Mouse (Mus musculus) stomach, embryonic 15.5 days (tissue): ENCODE measurements around the gene Trim33. TPM values are rescaled to one million over a fixed set of nuclear protein-coding genes. Genes with fewer than 3 reads are reported as not detected.

Experiments
- ATAC-seq: fragments of 200-750 bp; cut with Nextera tagmentation; 2 replicates; pipeline ENCODE4 v1.8.0; 2017; ENCODE audit warnings: low read depth, moderate number of reproducible peaks, moderate TSS enrichment; ENCODE audit not compliant: insufficient read depth, low FRiP score
- H3K27ac ChIP-seq: fragments of 300-500 bp; sonication (generic); 2 replicates; pipeline ENCODE4 v1.5.1; 2015; ENCODE audit warnings: mild to moderate bottlenecking, inconsistent platforms
- H3K27me3 ChIP-seq: fragments of 300-500 bp; sonication (generic); replicated peaks from 2 replicates; pipeline ENCODE4 v1.6.1; 2015; ENCODE audit warnings: inconsistent platforms
- H3K36me3 ChIP-seq: fragments of 300-500 bp; sonication (generic); 2 replicates; pipeline ENCODE4 v1.6.1; 2015; ENCODE audit warnings: inconsistent platforms
- H3K4me1 ChIP-seq: fragments of 300-500 bp; sonication (generic); 2 replicates; pipeline ENCODE4 v1.6.1; 2015; ENCODE audit warnings: inconsistent platforms
- H3K4me2 ChIP-seq: fragments of 300-500 bp; sonication (generic); 2 replicates; pipeline ENCODE4 v1.6.1; 2015; ENCODE audit warnings: mild to moderate bottlenecking, inconsistent platforms
- H3K4me3 ChIP-seq: fragments of 300-500 bp; sonication (generic); replicated peaks from 2 replicates; pipeline ENCODE4 v1.5.1; 2015; ENCODE audit warnings: inconsistent platforms
- H3K9ac ChIP-seq: fragments of 300-500 bp; sonication (generic); 2 replicates; pipeline ENCODE4 v1.6.1; 2015; ENCODE audit warnings: inconsistent platforms
- H3K9me3 ChIP-seq: fragments of 300-500 bp; sonication (generic); 2 replicates; pipeline ENCODE4 v1.6.1; 2016; ENCODE audit warnings: inconsistent platforms
- WGBS: fragments of 180-500 bp; shearing (Covaris S2); methylation state at CpG from one replicate; pipeline ENCODE4 v1.1.7; 2015; 5-methylcytosine and 5-hydroxymethylcytosine counted together
- polyA plus RNA-seq: library from polyadenylated mRNA; unstranded; fragments of >200 nt; fragmentation: Nextera tagmentation; extraction: Ambion mirVana; gene quantifications from 2 replicates; pipeline ENCODE4 v1.2.1, GENCODE M21; 2015

The Trim33 gene
- polyA plus RNA-seq, 1 experiment from 2014 or later = 18.8 TPM

GRCm38 (mm10) chr3:103367176-103367970 lies 88.3 kb downstream of the Trim33 start:
- no peaks in the 10 kb centered on the region for H3K36me3 ChIP-seq
- no peak overlapping the region for H3K4me2 ChIP-seq
- H3K27me3 ChIP-seq = no peaks in the 10 kb centered on the region
- no peaks in the 10 kb centered on the region for H3K4me1 ChIP-seq
- no peaks in the 10 kb centered on the region for H3K9me3 ChIP-seq
- WGBS = 71% methylated on average over 11 of the region's 11 CpGs
- H3K27ac ChIP-seq = no peak overlapping the region
- no peak overlapping the region for H3K4me3 ChIP-seq
- H3K9ac ChIP-seq = no peak overlapping the region
- ATAC-seq = no peak

GRCm38 (mm10) chr3:103368731-103369130 lies 89.6 kb downstream of the Trim33 start:
- Histone ChIP-seq H3K4me3 (no peak overlapping the region), H3K4me2 (no peak overlapping the region), H3K9ac (no peak overlapping the region), H3K9me3 (no peaks in the 10 kb centered on the region), H3K27me3 (no peaks in the 10 kb centered on the region), H3K36me3 (no peaks in the 10 kb centered on the region), H3K27ac (no peak overlapping the region), H3K4me1 (no peaks in the 10 kb centered on the region)
- 84% methylated on average over 3 of the region's 3 CpGs for WGBS
- ATAC-seq = no peak

- Histone ChIP-seq H3K4me3 (no peak overlapping the region), H3K36me3 (no peaks in the 10 kb centered on the region), H3K4me2 (no peak overlapping the region), H3K9ac (no peak overlapping the region), H3K4me1 (no peaks in the 10 kb centered on the region), H3K27ac (no peak overlapping the region), H3K27me3 (no peaks in the 10 kb centered on the region), H3K9me3 (no peaks in the 10 kb centered on the region)
- ATAC-seq = no peak
- 36% methylated on average over 8 of the region's 8 CpGs for WGBS
Measured at GRCm38 (mm10) chr3:103374028-103374427, 94.9 kb downstream of the Trim33 start.

- Histone ChIP-seq H3K9ac (no peak overlapping the region), H3K27me3 (no peaks in the 10 kb centered on the region), H3K4me2 (no peak overlapping the region), H3K4me1 (no peaks in the 10 kb centered on the region), H3K4me3 (no peak overlapping the region), H3K9me3 (no peaks in the 10 kb centered on the region), H3K27ac (no peak overlapping the region), H3K36me3 (no peaks in the 10 kb centered on the region)
- ATAC-seq = no peak
- WGBS = 29% methylated on average over 14 of the region's 14 CpGs
Measured at GRCm38 (mm10) chr3:103375181-103375855, 96.2 kb downstream of the Trim33 start.

GRCm38 (mm10) chr3:103378018-103378417 lies 98.9 kb downstream of the Trim33 start:
- no peak overlapping the region for H3K27ac ChIP-seq
- H3K9ac ChIP-seq = no peak overlapping the region

GRCm38 (mm10) chr3:103379371-103379770 lies 100.3 kb downstream of the Trim33 start:
- 64% methylated on average over 3 of the region's 3 CpGs for whole genome bisulfite sequencing
- no peaks in the 10 kb centered on the region for H3K9me3 ChIP-seq
- H3K9ac ChIP-seq = no peak overlapping the region
- no peak overlapping the region for H3K27ac ChIP-seq
- ATAC-seq = no peak
- H3K27me3 ChIP-seq = no peaks in the 10 kb centered on the region
- no peaks in the 10 kb centered on the region for H3K4me1 ChIP-seq
- no peak overlapping the region for H3K4me3 ChIP-seq
- H3K4me2 ChIP-seq = no peak overlapping the region
- H3K36me3 ChIP-seq = no peaks in the 10 kb centered on the region

More at GRCm38 (mm10) chr3:103378018-103378417, 98.9 kb downstream of the Trim33 start:
- H3K4me2 ChIP-seq = no peak overlapping the region
- H3K4me1 ChIP-seq = no peaks in the 10 kb centered on the region
- ATAC-seq = peak; percentile 48; the same call in 1 of the 2 replicates
- no peaks in the 10 kb centered on the region for H3K36me3 ChIP-seq
- no peaks in the 10 kb centered on the region for H3K27me3 ChIP-seq
- no peak overlapping the region for H3K4me3 ChIP-seq
- H3K9me3 ChIP-seq = no peaks in the 10 kb centered on the region

- no peak overlapping the region for H3K9ac ChIP-seq
- H3K4me2 ChIP-seq = no peak overlapping the region
- H3K9me3 ChIP-seq = no peaks in the 10 kb centered on the region
- H3K36me3 ChIP-seq = no peaks in the 10 kb centered on the region
- 86% methylated on average over 8 of the region's 8 CpGs for WGBS
- ATAC-seq = no peak
- no peak overlapping the region for H3K27ac ChIP-seq
- H3K27me3 ChIP-seq = no peaks in the 10 kb centered on the region
- no peak overlapping the region for H3K4me3 ChIP-seq
- H3K4me1 ChIP-seq = no peaks in the 10 kb centered on the region
Measured at GRCm38 (mm10) chr3:103380814-103381213, 101.7 kb downstream of the Trim33 start.

- Histone ChIP-seq H3K9me3 (no peaks in the 10 kb centered on the region), H3K27ac (no peak overlapping the region), H3K4me1 (no peaks in the 10 kb centered on the region), H3K36me3 (no peaks in the 10 kb centered on the region), H3K9ac (no peak overlapping the region), H3K27me3 (no peaks in the 10 kb centered on the region), H3K4me2 (no peak overlapping the region), H3K4me3 (no peak overlapping the region)
- ATAC-seq = no peak
- 91% methylated on average over 6 of the region's 6 CpGs for WGBS
Measured at GRCm38 (mm10) chr3:103381441-103381840, 102.3 kb downstream of the Trim33 start.

GRCm38 (mm10) chr3:103382872-103383567 lies 103.9 kb downstream of the Trim33 start:
- H3K4me3 ChIP-seq = no peak overlapping the region
- WGBS = 17% methylated on average over 17 of the region's 17 CpGs
- H3K9me3 ChIP-seq = no peaks in the 10 kb centered on the region
- no peaks in the 10 kb centered on the region for H3K27me3 ChIP-seq
- H3K4me1 ChIP-seq = no peaks in the 10 kb centered on the region
- H3K27ac ChIP-seq = no peak overlapping the region
- ATAC-seq = peak; percentile 56; the same call in 1 of the 2 replicates
- H3K9ac ChIP-seq = no peak overlapping the region
- H3K4me2 ChIP-seq = 0 out of 2 replicates have a peak overlapping the region, but pooled peaks have one; percentile 2
- H3K36me3 ChIP-seq = no peaks in the 10 kb centered on the region

- no peaks in the 10 kb centered on the region for H3K36me3 ChIP-seq
- H3K4me3 ChIP-seq = no peak overlapping the region
- no peak overlapping the region for H3K9ac ChIP-seq
- ATAC-seq = no peak
- H3K9me3 ChIP-seq = no peaks in the 10 kb centered on the region
- no peaks in the 10 kb centered on the region for H3K4me1 ChIP-seq
- H3K27me3 ChIP-seq = no peaks in the 10 kb centered on the region
- H3K27ac ChIP-seq = no peak overlapping the region
- H3K4me2 ChIP-seq = no peak overlapping the region
- 88% methylated on average over 7 of the region's 7 CpGs for WGBS
Measured at GRCm38 (mm10) chr3:103384486-103384885, 105.4 kb downstream of the Trim33 start.

- no peak overlapping the region for H3K4me3 ChIP-seq
- H3K36me3 ChIP-seq = no peaks in the 10 kb centered on the region
- H3K4me1 ChIP-seq = no peaks in the 10 kb centered on the region
- WGBS = 71% methylated on average over 5 of the region's 5 CpGs
- no peaks in the 10 kb centered on the region for H3K27me3 ChIP-seq
- no peak overlapping the region for H3K9ac ChIP-seq
- H3K27ac ChIP-seq = no peak overlapping the region
- H3K9me3 ChIP-seq = no peaks in the 10 kb centered on the region
- no peak overlapping the region for H3K4me2 ChIP-seq
- ATAC-seq = no peak
Measured at GRCm38 (mm10) chr3:103384949-103385348, 105.9 kb downstream of the Trim33 start.
